Mouse (Mus musculus): ENCODE results near the gene Spint5. TPM values are rescaled to one million over a fixed set of nuclear protein-coding genes. Genes with fewer than 3 reads are reported as not detected.

The Spint5 gene
- polyA plus RNA-seq, 1 experiment: 0.69 TPM

DNA sequence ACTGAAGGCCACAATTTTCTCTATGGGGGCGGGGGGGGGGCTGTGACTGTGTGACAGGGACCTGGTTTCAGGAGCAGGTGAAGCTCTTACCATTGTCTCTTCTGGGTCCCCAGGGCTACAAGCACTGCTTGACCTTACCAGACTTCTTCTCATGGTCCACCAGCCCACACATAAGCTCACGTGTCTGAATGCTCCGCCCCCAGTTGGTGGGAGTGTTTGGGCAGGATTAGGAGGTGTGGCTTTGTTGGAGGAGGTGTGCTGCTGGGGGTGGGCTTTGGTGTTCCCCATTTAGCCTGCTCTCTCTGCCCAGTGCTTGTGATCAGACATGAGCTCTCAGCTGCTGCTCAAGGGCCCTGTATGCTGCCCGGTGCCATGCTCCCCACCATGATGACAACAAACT, 8.2 kb downstream of the Spint5 start:
- no peaks in the 10 kb centered on the region for H3K36me3 ChIP-seq (ENCODE audit: control insufficient read depth, insufficient read depth, low read length)
- TF ChIP-seq CTCF (IDR thresholded peaks at IDR 0.05; ENCODE audit: control insufficient read depth, insufficient read depth, insufficient replicate concordance, low read depth, low read length) (no peak), POLR2A (IDR thresholded peaks at IDR 0.05; ENCODE audit: control insufficient read depth, low read depth, low read length) (no peak)
- no peaks in the 10 kb centered on the region for H3K4me1 ChIP-seq (ENCODE audit: control insufficient read depth, insufficient read depth, low read length)
- H3K27me3 ChIP-seq (ENCODE audit: control insufficient read depth, insufficient read depth, low read length): no peaks in the 10 kb centered on the region
- no peak overlapping the region for H3K4me3 ChIP-seq (ENCODE audit: control insufficient read depth, low read depth, low read length)
- no peak overlapping the region for H3K27ac ChIP-seq (ENCODE audit: control insufficient read depth, insufficient read depth, low read depth, low read length)

GRCm38 (mm10) chr2:164725895-164726619, 11.0 kb downstream of the Spint5 start:
- Histone ChIP-seq H3K4me1 (ENCODE audit: control insufficient read depth, insufficient read depth, low read length) (no peaks in the 10 kb centered on the region), H3K27me3 (ENCODE audit: control insufficient read depth, insufficient read depth, low read length) (no peaks in the 10 kb centered on the region), H3K4me3 (ENCODE audit: control insufficient read depth, low read depth, low read length) (no peak overlapping the region), H3K27ac (ENCODE audit: control insufficient read depth, insufficient read depth, low read depth, low read length) (no peak overlapping the region), H3K36me3 (ENCODE audit: control insufficient read depth, insufficient read depth, low read length) (no peaks in the 10 kb centered on the region)
- peak; percentile 48; the same call in 1 of the 2 replicates for TF ChIP-seq CTCF (IDR thresholded peaks at IDR 0.05; ENCODE audit: control insufficient read depth, insufficient read depth, insufficient replicate concordance, low read depth, low read length)
- TF ChIP-seq POLR2A (IDR thresholded peaks at IDR 0.05; ENCODE audit: control insufficient read depth, low read depth, low read length): no peak

DNA sequence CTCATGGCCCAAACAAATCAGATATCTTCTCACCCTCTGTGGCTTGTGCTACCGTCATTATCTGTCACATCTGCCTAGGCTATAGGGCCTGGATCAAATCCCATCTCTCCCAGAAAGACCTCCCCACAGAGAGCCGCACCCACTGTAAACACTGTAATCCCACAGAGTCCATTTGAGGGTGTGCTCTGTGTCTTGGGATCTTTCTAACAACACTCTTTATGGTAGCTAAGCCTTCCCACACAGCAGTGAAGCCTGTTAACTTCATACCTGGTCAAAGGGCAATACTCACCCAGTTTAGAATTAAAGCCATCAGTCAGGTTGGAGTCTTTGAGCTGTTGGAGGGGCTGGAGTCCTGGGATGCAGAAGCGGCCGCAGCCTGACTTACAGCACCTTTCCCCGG, 16.6 kb downstream of the Spint5 start:
- H3K27me3 ChIP-seq (ENCODE audit: control insufficient read depth, insufficient read depth, low read length): no peaks in the 10 kb centered on the region
- TF ChIP-seq POLR2A (IDR thresholded peaks at IDR 0.05; ENCODE audit: control insufficient read depth, low read depth, low read length) (no peak), CTCF (IDR thresholded peaks at IDR 0.05; ENCODE audit: control insufficient read depth, insufficient read depth, insufficient replicate concordance, low read depth, low read length) (no peak)
- no peak overlapping the region for H3K27ac ChIP-seq (ENCODE audit: control insufficient read depth, insufficient read depth, low read depth, low read length)
- H3K4me1 ChIP-seq (ENCODE audit: control insufficient read depth, insufficient read depth, low read length): no peaks in the 10 kb centered on the region
- H3K4me3 ChIP-seq (ENCODE audit: control insufficient read depth, low read depth, low read length): no peak overlapping the region
- no peaks in the 10 kb centered on the region; the same call in 1 of the 2 replicates for H3K36me3 ChIP-seq (ENCODE audit: control insufficient read depth, insufficient read depth, low read length)

- Histone ChIP-seq H3K27ac (ENCODE audit: control insufficient read depth, insufficient read depth, low read depth, low read length) (no peak overlapping the region), H3K4me1 (ENCODE audit: control insufficient read depth, insufficient read depth, low read length) (no peaks in the 10 kb centered on the region), H3K4me3 (ENCODE audit: control insufficient read depth, low read depth, low read length) (no peak overlapping the region), H3K36me3 (ENCODE audit: control insufficient read depth, insufficient read depth, low read length) (no peaks in the 10 kb centered on the region; the same call in 1 of the 2 replicates), H3K27me3 (ENCODE audit: control insufficient read depth, insufficient read depth, low read length) (no peaks in the 10 kb centered on the region)
- no peak for TF ChIP-seq CTCF (IDR thresholded peaks at IDR 0.05; ENCODE audit: control insufficient read depth, insufficient read depth, insufficient replicate concordance, low read depth, low read length)
- TF ChIP-seq POLR2A (IDR thresholded peaks at IDR 0.05; ENCODE audit: control insufficient read depth, low read depth, low read length): no peak
Measured at GRCm38 (mm10) chr2:164733259-164733658, 18.2 kb downstream of the Spint5 start.

DNA sequence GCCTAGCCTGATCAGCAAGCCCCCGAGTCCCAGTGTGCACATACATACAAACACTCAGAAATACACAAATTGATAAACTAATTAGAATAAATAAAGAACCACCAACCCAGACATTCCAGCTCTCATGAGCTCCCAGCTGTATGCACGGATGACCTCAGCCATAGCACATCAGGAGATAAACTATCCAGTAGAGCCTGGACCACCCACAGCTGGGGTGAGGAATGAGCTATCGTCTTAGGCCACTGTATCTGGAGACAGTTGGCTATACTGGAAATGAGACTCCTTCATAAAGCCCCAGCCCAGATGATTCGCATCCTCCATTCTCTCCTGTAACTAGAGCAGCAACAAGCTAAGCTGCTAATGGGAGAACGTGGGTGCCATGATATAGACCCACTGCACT, 19.7 kb downstream of the Spint5 start:
- Histone ChIP-seq H3K36me3 (ENCODE audit: control insufficient read depth, insufficient read depth, low read length) (no peaks in the 10 kb centered on the region; the same call in 1 of the 2 replicates), H3K27ac (ENCODE audit: control insufficient read depth, insufficient read depth, low read depth, low read length) (no peak overlapping the region), H3K4me3 (ENCODE audit: control insufficient read depth, low read depth, low read length) (no peak overlapping the region), H3K27me3 (ENCODE audit: control insufficient read depth, insufficient read depth, low read length) (no peaks in the 10 kb centered on the region), H3K4me1 (ENCODE audit: control insufficient read depth, insufficient read depth, low read length) (no peaks in the 10 kb centered on the region)
- TF ChIP-seq POLR2A (IDR thresholded peaks at IDR 0.05; ENCODE audit: control insufficient read depth, low read depth, low read length): no peak
- TF ChIP-seq CTCF (IDR thresholded peaks at IDR 0.05; ENCODE audit: control insufficient read depth, insufficient read depth, insufficient replicate concordance, low read depth, low read length): no peak

- Histone ChIP-seq H3K27ac (ENCODE audit: control insufficient read depth, insufficient read depth, low read depth, low read length) (no peak overlapping the region), H3K36me3 (ENCODE audit: control insufficient read depth, insufficient read depth, low read length) (no peaks in the 10 kb centered on the region; the same call in 1 of the 2 replicates), H3K4me3 (ENCODE audit: control insufficient read depth, low read depth, low read length) (no peak overlapping the region), H3K27me3 (ENCODE audit: control insufficient read depth, insufficient read depth, low read length) (no peaks in the 10 kb centered on the region), H3K4me1 (ENCODE audit: control insufficient read depth, insufficient read depth, low read length) (no peaks in the 10 kb centered on the region)
- no peak for TF ChIP-seq POLR2A (IDR thresholded peaks at IDR 0.05; ENCODE audit: control insufficient read depth, low read depth, low read length)
- no peak for TF ChIP-seq CTCF (IDR thresholded peaks at IDR 0.05; ENCODE audit: control insufficient read depth, insufficient read depth, insufficient replicate concordance, low read depth, low read length)
Measured at GRCm38 (mm10) chr2:164735446-164735845, 20.3 kb downstream of the Spint5 start.

- no peak overlapping the region for H3K4me3 ChIP-seq (ENCODE audit: control insufficient read depth, low read depth, low read length)
- no peaks in the 10 kb centered on the region for H3K27me3 ChIP-seq (ENCODE audit: control insufficient read depth, insufficient read depth, low read length)
- no peak overlapping the region for H3K27ac ChIP-seq (ENCODE audit: control insufficient read depth, insufficient read depth, low read depth, low read length)
- H3K4me1 ChIP-seq (ENCODE audit: control insufficient read depth, insufficient read depth, low read length): no peaks in the 10 kb centered on the region
- no peaks in the 10 kb centered on the region; the same call in 1 of the 2 replicates for H3K36me3 ChIP-seq (ENCODE audit: control insufficient read depth, insufficient read depth, low read length)
- TF ChIP-seq POLR2A (IDR thresholded peaks at IDR 0.05; ENCODE audit: control insufficient read depth, low read depth, low read length) (no peak), CTCF (IDR thresholded peaks at IDR 0.05; ENCODE audit: control insufficient read depth, insufficient read depth, insufficient replicate concordance, low read depth, low read length) (no peak)
Measured at GRCm38 (mm10) chr2:164737377-164738090, 22.4 kb downstream of the Spint5 start.

Data from testis, adult 2 months (tissue).